Mouse (Mus musculus): ENCODE data around the gene Sptbn2.

DNA sequence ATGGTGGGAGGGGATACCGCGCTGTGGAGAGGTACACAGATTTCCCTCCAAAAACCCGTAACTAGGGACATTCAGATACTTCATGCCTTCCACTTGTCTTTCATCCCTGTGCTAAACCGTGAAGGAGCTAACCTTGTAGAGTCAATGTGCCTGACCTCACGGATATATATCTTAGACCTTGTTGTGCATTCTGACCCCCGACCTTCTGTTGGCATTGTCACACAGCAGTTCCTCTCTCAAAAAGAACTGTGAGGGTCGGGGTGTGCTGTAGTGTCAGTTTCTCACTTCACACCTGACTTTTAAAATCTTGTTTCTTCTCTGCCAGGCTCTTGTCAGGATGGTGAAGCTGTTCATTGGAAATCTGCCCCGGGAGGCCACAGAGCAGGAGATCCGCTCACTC, 46.0 kb downstream of the Sptbn2 start:
- no peak for TF ChIP-seq POLR2A (IDR thresholded peaks at IDR 0.05; ENCODE audit: extremely low read depth, insufficient read depth, low read length)
- no peak for TF ChIP-seq CTCF (IDR thresholded peaks at IDR 0.05; ENCODE audit: extremely low read depth, insufficient read depth, low read length)

Data from cortical plate, adult 2 months (tissue).